Mouse (Mus musculus): ENCODE data around the gene Bicra. TPM values are rescaled to one million over a fixed set of nuclear protein-coding genes. Genes with fewer than 3 reads are reported as not detected.

The Bicra gene
- total RNA-seq, 2 experiments from 2014 or later = 20.8 to 22.8 TPM

GRCm38 (mm10) chr7:15937491-15937890 lies 110.2 kb downstream of the Bicra start:
- no peak for DNase-seq (ENCODE audit: low spot score in 2 of 2)
- H3K27ac ChIP-seq = no peak overlapping the region
- H3K4me3 ChIP-seq = no peak overlapping the region
- TF ChIP-seq CTCF (conservative IDR thresholded peaks at IDR 0.05) = no peak

- DNase-seq (ENCODE audit: low spot score in 2 of 2) = peak; percentile 60 to 61
- peak overlapping the region; percentile 78 for H3K27ac ChIP-seq
- H3K4me3 ChIP-seq = no peak overlapping the region
- no peak for TF ChIP-seq CTCF (conservative IDR thresholded peaks at IDR 0.05)
Measured at GRCm38 (mm10) chr7:15933437-15934359, 114.0 kb downstream of the Bicra start.

- TF ChIP-seq CTCF (conservative IDR thresholded peaks at IDR 0.05) = no peak
- Histone ChIP-seq H3K27ac (no peak overlapping the region), H3K4me3 (no peak overlapping the region)
- no peak for DNase-seq (ENCODE audit: low spot score in 2 of 2)
Measured at GRCm38 (mm10) chr7:15931635-15932034, 116.1 kb downstream of the Bicra start.

DNA sequence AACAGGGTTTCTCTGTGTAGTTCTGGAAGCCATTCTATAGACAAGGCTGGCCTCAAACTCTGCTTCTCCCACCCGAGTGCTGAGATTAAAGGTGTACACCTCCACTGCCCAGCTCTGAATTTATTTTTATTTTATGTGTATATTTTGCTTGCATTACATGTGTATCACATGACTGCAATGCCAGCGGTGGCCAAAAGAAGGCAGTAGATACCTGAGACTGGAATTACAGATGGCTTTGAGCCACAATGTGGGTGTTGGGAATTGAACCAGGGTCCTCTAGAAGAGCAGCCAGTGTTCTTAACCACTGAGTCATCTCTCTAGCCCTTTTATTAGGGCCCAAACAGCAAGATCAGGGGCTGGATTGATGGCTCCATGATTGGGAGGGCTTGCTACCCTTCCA lies 117.2 kb downstream of the Bicra start:
- Histone ChIP-seq H3K27ac (no peak overlapping the region), H3K4me3 (no peak overlapping the region)
- peak; percentile 55 for TF ChIP-seq CTCF (conservative IDR thresholded peaks at IDR 0.05)
- no peak for DNase-seq (ENCODE audit: low spot score in 2 of 2)

DNA sequence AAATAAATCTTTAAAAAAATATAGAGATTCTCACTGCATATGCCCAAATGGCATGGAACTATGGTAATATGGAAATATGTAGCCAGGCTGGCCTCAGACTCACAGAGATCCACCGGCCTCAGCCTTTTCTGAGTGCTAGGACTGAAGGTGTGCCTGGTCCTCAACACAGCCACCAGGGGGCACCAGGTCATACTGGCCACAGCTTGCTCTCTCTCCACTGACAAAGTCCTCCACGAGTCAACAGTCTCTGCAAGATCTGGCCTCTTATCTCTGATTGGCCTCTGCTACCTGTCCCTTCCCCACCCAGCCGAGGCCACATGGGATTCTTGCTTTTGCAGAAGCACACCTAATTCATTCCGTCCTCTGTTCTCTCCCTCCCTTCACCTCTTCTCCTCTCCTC lies 117.8 kb downstream of the Bicra start:
- no peak overlapping the region for H3K4me3 ChIP-seq
- TF ChIP-seq CTCF (conservative IDR thresholded peaks at IDR 0.05) = peak; percentile 80
- peak in 1 of 2 experiments; percentile 49 for DNase-seq (ENCODE audit: low spot score in 2 of 2)
- no peak overlapping the region for H3K27ac ChIP-seq

GRCm38 (mm10) chr7:15922220-15922773 lies 125.4 kb downstream of the Bicra start, which contains the start of gene Selenow:
Selenow (minus strand) TSS chr7:15922402.
- Histone ChIP-seq H3K27ac (peak within 1 kb of the TSS; percentile 100), H3K4me3 (peak within 1 kb of the TSS; percentile 95)
- peak; percentile 92 to 93 for DNase-seq (ENCODE audit: low spot score in 2 of 2)
- TF ChIP-seq CTCF (conservative IDR thresholded peaks at IDR 0.05) = no peak

DNA sequence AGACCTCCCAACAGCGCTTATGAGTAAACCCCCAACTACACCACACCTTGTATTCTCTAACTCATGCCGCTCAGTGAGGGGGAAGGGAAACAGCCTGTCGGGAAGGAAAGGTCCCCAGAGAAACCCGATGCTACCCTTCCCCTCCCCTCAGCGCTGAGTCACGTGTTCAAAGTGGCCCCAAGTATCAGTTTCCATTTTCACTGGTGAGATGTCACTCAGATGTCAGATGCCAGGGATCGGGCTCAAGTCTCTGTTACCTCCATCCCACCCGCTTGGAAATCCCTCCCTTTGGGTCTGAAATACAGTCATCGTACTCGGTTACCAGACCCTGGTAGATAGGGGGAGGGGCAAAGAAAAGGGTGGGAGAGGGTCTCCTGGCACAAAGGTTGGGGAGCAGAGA lies 125.9 kb downstream of the Bicra start:
- Histone ChIP-seq H3K4me3 (peak overlapping the region; percentile 95), H3K27ac (peak overlapping the region; percentile 100)
- TF ChIP-seq CTCF (conservative IDR thresholded peaks at IDR 0.05) = no peak
- peak; percentile 23 to 39 for DNase-seq (ENCODE audit: low spot score in 2 of 2)

Other genes starting within 250 kb of the Bicra start
- not detected for gene Obox6, start 208.2 kb downstream of the Bicra start, total RNA-seq (2021)
- gene Crx, start 168.0 kb downstream of the Bicra start, total RNA-seq (2021) = not detected
- not detected for gene Crxos, start 165.3 kb downstream of the Bicra start, total RNA-seq (2021)
- gene Selenow, start 125.5 kb downstream of the Bicra start, total RNA-seq (2021) = 1,000 to 10,000 TPM; 1,462 to 1,494 TPM
- gene Nop53, start 101.8 kb downstream of the Bicra start, total RNA-seq (2021) = 100 to 1,000 TPM; 115 to 121 TPM
- gene Ehd2, start 80.4 kb downstream of the Bicra start, total RNA-seq (2021) = 1 to 10 TPM; 6.7 to 7.3 TPM
- gene Zfp541, start 13.9 kb upstream of the Bicra start, total RNA-seq (2021) = 1 to 10 TPM in 1 of 2 experiments, under 1 TPM in 1; 0.59 to 1.1 TPM
- gene Napa, start 50.5 kb upstream of the Bicra start, total RNA-seq (2021) = 100 to 1,000 TPM; 309 to 325 TPM
- 10 to 100 TPM; 39.4 to 47.0 TPM for gene Kptn, start 72.0 kb upstream of the Bicra start, total RNA-seq (2021)
- gene Slc8a2, start 81.9 kb upstream of the Bicra start, total RNA-seq (2021) = 100 to 1,000 TPM; 305 to 320 TPM
- gene Meis3, start 127.2 kb upstream of the Bicra start, total RNA-seq (2021) = 10 to 100 TPM; 37.3 to 38.6 TPM
- 10 to 100 TPM; 12.3 to 12.4 TPM for gene Dhx34, start 174.1 kb upstream of the Bicra start, total RNA-seq (2021)
- under 1 TPM; 0.39 to 0.59 TPM for gene C5ar2, start 196.2 kb upstream of the Bicra start, total RNA-seq (2021)
- gene C5ar1, start 211.6 kb upstream of the Bicra start, total RNA-seq (2021) = 1 to 10 TPM in 1 of 2 experiments, under 1 TPM in 1; 0.90 to 2.6 TPM
- gene Inafm1, start 225.7 kb upstream of the Bicra start, total RNA-seq (2021) = 10 to 100 TPM; 32.0 to 35.5 TPM
- 10 to 100 TPM; 79.7 to 81.0 TPM for gene Ccdc9, start 238.9 kb upstream of the Bicra start, total RNA-seq (2021)

All from layer of hippocampus, adult 2 months (tissue).